Mouse (Mus musculus): ENCODE measurements around the gene Hsd17b14.

Gene Hsd17b14

GRCm38 (mm10) chr7:45530643-45531042 is 24.1 kb upstream of the Hsd17b14 start:
- DNase-seq: no peak

- DNase-seq: no peak
Observed at GRCm38 (mm10) chr7:45535676-45536075, 19.0 kb upstream of the Hsd17b14 start.

- no peak for DNase-seq
Observed at GRCm38 (mm10) chr7:45537602-45538001, 17.1 kb upstream of the Hsd17b14 start.

- peak; percentile 83 for DNase-seq
Observed at GRCm38 (mm10) chr7:45538163-45539041, 16.3 kb upstream of the Hsd17b14 start.

GRCm38 (mm10) chr7:45539095-45539494 is 15.6 kb upstream of the Hsd17b14 start:
- DNase-seq: no peak

GRCm38 (mm10) chr7:45540213-45540612 is 14.5 kb upstream of the Hsd17b14 start:
- DNase-seq: no peak

GRCm38 (mm10) chr7:45544525-45544924 is 10.2 kb upstream of the Hsd17b14 start:
- no peak for DNase-seq

GRCm38 (mm10) chr7:45549641-45550436 is 4.9 kb upstream of the Hsd17b14 start:
- no peak for DNase-seq

- DNase-seq: no peak
Observed at GRCm38 (mm10) chr7:45550821-45551511, 3.7 kb upstream of the Hsd17b14 start.

- DNase-seq: no peak
Observed at GRCm38 (mm10) chr7:45551512-45551883, 3.2 kb upstream of the Hsd17b14 start.

- no peak for DNase-seq
Observed at GRCm38 (mm10) chr7:45553519-45553918, 1.2 kb upstream of the Hsd17b14 start.

GRCm38 (mm10) chr7:45553990-45554389 is 703 bp upstream of the Hsd17b14 start:
- no peak for DNase-seq

GRCm38 (mm10) chr7:45555787-45556186 is 1.1 kb downstream of the Hsd17b14 start:
- peak; percentile 81 for DNase-seq

- DNase-seq: no peak
Observed at GRCm38 (mm10) chr7:45558907-45559306, 4.2 kb downstream of the Hsd17b14 start.

- no peak for DNase-seq
Observed at GRCm38 (mm10) chr7:45560241-45560640, 5.5 kb downstream of the Hsd17b14 start.

- DNase-seq: peak; percentile 77
Observed at GRCm38 (mm10) chr7:45560843-45561623, 6.3 kb downstream of the Hsd17b14 start.

- peak; percentile 19 for DNase-seq
Observed at GRCm38 (mm10) chr7:45561624-45562520, 7.2 kb downstream of the Hsd17b14 start.

GRCm38 (mm10) chr7:45564811-45565210 is 10.1 kb downstream of the Hsd17b14 start:
- DNase-seq: no peak

- DNase-seq: no peak
Observed at GRCm38 (mm10) chr7:45565446-45565845, 10.8 kb downstream of the Hsd17b14 start.

GRCm38 (mm10) chr7:45567112-45567779 is 12.6 kb downstream of the Hsd17b14 start:
- DNase-seq: no peak
